Mouse (Mus musculus) cortical plate, adult 2 months (tissue): ENCODE results near the gene Gzmm.

ENCODE experiments used
- CTCF ChIP-seq: fragments of 200-500 bp; IDR thresholded peaks from 2 replicates; pipeline ENCODE4 v1.5.1; 2011; ENCODE audit warnings: mild to moderate bottlenecking, control low read depth, low read length; ENCODE audit not compliant: insufficient read depth; ENCODE audit errors: extremely low read depth
- POLR2A ChIP-seq: fragments of 200-500 bp; IDR thresholded peaks from 2 replicates; pipeline ENCODE4 v1.6.1; 2011; ENCODE audit warnings: mild to moderate bottlenecking, low read length, control low read depth; ENCODE audit not compliant: insufficient read depth; ENCODE audit errors: extremely low read depth

GRCm38 (mm10) chr10:79701443-79702129 is 12.8 kb downstream of the Gzmm start:
- no peak for TF ChIP-seq CTCF
- TF ChIP-seq POLR2A: no peak
